Mouse (Mus musculus) heart, embryonic 14.5 days (tissue): ENCODE measurements around the gene Foxi1. TPM values are rescaled to one million over a fixed set of nuclear protein-coding genes. Genes with fewer than 3 reads are reported as not detected.

Experiments used
- ATAC-seq: fragments of 200-750 bp; cut with Nextera tagmentation; 2 replicates; pipeline ENCODE4 v1.8.0; 2017; ENCODE audit warnings: low read depth, moderate TSS enrichment; ENCODE audit not compliant: insufficient number of reproducible peaks, insufficient read depth, low FRiP score
- H3K27ac ChIP-seq, 2 experiments: fragments of 200-500 bp in 1 of 2; fragments of 300-500 bp in 1 of 2; sonication (generic) in 1 of 2; replicated peaks in 1 of 2; 2 replicates each; pipeline ENCODE4 v1.5.1; 2012 to 2014; ENCODE audit warnings: low read depth in 2 of 2, low read length in 2 of 2, control low read depth in 1 of 2, mild to moderate bottlenecking in 1 of 2, mixed read lengths in 1 of 2; ENCODE audit not compliant: control insufficient read depth in 1 of 2, insufficient read depth in 1 of 2
- H3K27me3 ChIP-seq: fragments of 300-500 bp; sonication (generic); 2 replicates; pipeline ENCODE4 v1.6.1; 2014; ENCODE audit warnings: mild to moderate bottlenecking, low read length, control low read depth; ENCODE audit not compliant: control insufficient read depth, insufficient read depth
- H3K36me3 ChIP-seq: fragments of 300-500 bp; sonication (generic); 2 replicates; pipeline ENCODE4 v1.6.1; 2014; ENCODE audit warnings: mild to moderate bottlenecking, control low read depth, low read length, mixed read lengths; ENCODE audit not compliant: control insufficient read depth, insufficient read depth
- H3K4me1 ChIP-seq, 2 experiments: fragments of 200-500 bp in 1 of 2; fragments of 300-500 bp in 1 of 2; sonication (generic) in 1 of 2; 2 replicates each; pipeline ENCODE4 v1.6.1; 2012 to 2014; ENCODE audit warnings: low read length in 2 of 2, control low read depth in 1 of 2, mixed read lengths in 1 of 2; ENCODE audit not compliant: control insufficient read depth in 2 of 2, insufficient read depth in 2 of 2
- H3K4me2 ChIP-seq: fragments of 300-500 bp; sonication (generic); 2 replicates; pipeline ENCODE4 v1.6.1; 2014; ENCODE audit warnings: mild to moderate bottlenecking, low read length
- H3K4me3 ChIP-seq, 2 experiments: fragments of 200-500 bp in 1 of 2; fragments of 300-500 bp in 1 of 2; sonication (generic) in 1 of 2; 2 replicates each; pipeline ENCODE4 v1.5.1; 2012 to 2014; ENCODE audit warnings: low read length in 2 of 2, mild to moderate bottlenecking in 2 of 2, control low read depth in 1 of 2, low read depth in 1 of 2, moderate library complexity in 1 of 2; ENCODE audit not compliant: control insufficient read depth in 1 of 2, insufficient read depth in 1 of 2
- H3K9ac ChIP-seq: fragments of 300-500 bp; sonication (generic); 2 replicates; pipeline ENCODE4 v1.6.1; 2014; ENCODE audit warnings: mild to moderate bottlenecking, low read length
- H3K9me3 ChIP-seq: fragments of 300-500 bp; sonication (generic); 2 replicates; pipeline ENCODE4 v1.6.1; 2016; ENCODE audit warnings: low read length, control low read depth; ENCODE audit not compliant: control insufficient read depth
- WGBS: fragments of 180-500 bp; shearing (Covaris S2); extraction: QIAGEN DNeasy Blood & Tissue Kit; methylation state at CpG from one replicate; pipeline ENCODE4 v1.1.7; 2014; 5-methylcytosine and 5-hydroxymethylcytosine counted together
- polyA plus RNA-seq: library from polyadenylated mRNA; unstranded; fragments of >200 nt; fragmentation: Nextera tagmentation; extraction: Ambion mirVana; gene quantifications from 2 replicates; pipeline ENCODE4 v1.2.1, GENCODE M21; 2014

The Foxi1 gene
- polyA plus RNA-seq: not detected in 2 replicates

- 75% methylated on average over 10 of the region's 10 CpGs for WGBS
Measured at GRCm38 (mm10) chr11:34207989-34208388, at the start of gene Foxi1. Gene Foxi1 (minus strand): TSS chr11:34208089.

GRCm38 (mm10) chr11:34242979-34243378 lies 35.1 kb upstream of the Foxi1 start:
- H3K4me3 ChIP-seq: no peak overlapping the region
- no peaks in the 10 kb centered on the region for H3K4me1 ChIP-seq
- H3K9me3 ChIP-seq: no peaks in the 10 kb centered on the region
- no peak overlapping the region for H3K9ac ChIP-seq
- no peak for ATAC-seq
- H3K36me3 ChIP-seq: no peaks in the 10 kb centered on the region
- H3K27ac ChIP-seq: no peak overlapping the region
- no peaks in the 10 kb centered on the region for H3K27me3 ChIP-seq
- 30% methylated on average over 6 of the region's 6 CpGs for WGBS
- H3K4me2 ChIP-seq: no peak overlapping the region

More at GRCm38 (mm10) chr11:34207989-34208388, at the start of gene Foxi1:
- Histone ChIP-seq H3K27me3 (no peaks in the 10 kb centered on the region), H3K9ac (no peak within 1 kb of the TSS), H3K4me1 (no peaks in the 10 kb centered on the region), H3K36me3 (no peaks in the 10 kb centered on the region), H3K4me3 (no peak within 1 kb of the TSS), H3K4me2 (no peak within 1 kb of the TSS), H3K27ac (no peak within 1 kb of the TSS), H3K9me3 (no peaks in the 10 kb centered on the region)
- ATAC-seq: no peak

- H3K4me2 ChIP-seq: no peak overlapping the region
- H3K4me1 ChIP-seq: no peaks in the 10 kb centered on the region
- no peak overlapping the region for H3K9ac ChIP-seq
- no peak overlapping the region for H3K27ac ChIP-seq
- 97% methylated on average over 1 of the region's 1 CpGs for WGBS
- no peaks in the 10 kb centered on the region for H3K27me3 ChIP-seq
- no peak overlapping the region for H3K4me3 ChIP-seq
- ATAC-seq: no peak
- no peaks in the 10 kb centered on the region for H3K9me3 ChIP-seq
- no peaks in the 10 kb centered on the region for H3K36me3 ChIP-seq
Measured at GRCm38 (mm10) chr11:34240252-34240651, 32.4 kb upstream of the Foxi1 start.

GRCm38 (mm10) chr11:34239691-34240090 lies 31.8 kb upstream of the Foxi1 start:
- Histone ChIP-seq H3K36me3 (no peaks in the 10 kb centered on the region), H3K27ac (no peak overlapping the region), H3K4me3 (no peak overlapping the region), H3K4me2 (no peak overlapping the region), H3K9me3 (no peaks in the 10 kb centered on the region), H3K27me3 (no peaks in the 10 kb centered on the region), H3K9ac (no peak overlapping the region), H3K4me1 (no peaks in the 10 kb centered on the region)
- ATAC-seq: no peak
- WGBS: 71% methylated on average over 2 of the region's 2 CpGs

GRCm38 (mm10) chr11:34236885-34237284 lies 29.0 kb upstream of the Foxi1 start:
- Histone ChIP-seq H3K4me2 (no peak overlapping the region), H3K27ac (no peak overlapping the region), H3K27me3 (0 out of 2 replicates have a peak, but pooled peaks cover 2% of the 10 kb centered on the region), H3K36me3 (no peaks in the 10 kb centered on the region), H3K9me3 (no peaks in the 10 kb centered on the region), H3K4me1 (no peaks in the 10 kb centered on the region), H3K9ac (no peak overlapping the region), H3K4me3 (no peak overlapping the region)
- no peak for ATAC-seq
- 85% methylated on average over 6 of the region's 6 CpGs for WGBS

GRCm38 (mm10) chr11:34236091-34236759 lies 28.3 kb upstream of the Foxi1 start:
- H3K9ac ChIP-seq: no peak overlapping the region
- H3K27ac ChIP-seq: no peak overlapping the region
- H3K4me1 ChIP-seq: no peaks in the 10 kb centered on the region
- H3K9me3 ChIP-seq: no peaks in the 10 kb centered on the region
- H3K27me3 ChIP-seq: 0 out of 2 replicates have a peak, but pooled peaks cover 2% of the 10 kb centered on the region
- no peak overlapping the region for H3K4me2 ChIP-seq
- 33% methylated on average over 5 of the region's 5 CpGs for WGBS
- H3K4me3 ChIP-seq: no peak overlapping the region
- no peak for ATAC-seq
- H3K36me3 ChIP-seq: no peaks in the 10 kb centered on the region

GRCm38 (mm10) chr11:34228758-34229364 lies 21.0 kb upstream of the Foxi1 start:
- H3K27me3 ChIP-seq: 0 out of 2 replicates have a peak, but pooled peaks cover 2% of the 10 kb centered on the region
- H3K36me3 ChIP-seq: no peaks in the 10 kb centered on the region
- no peak overlapping the region for H3K4me2 ChIP-seq
- no peak overlapping the region for H3K27ac ChIP-seq
- 43% methylated on average over 6 of the region's 6 CpGs for WGBS
- H3K9ac ChIP-seq: no peak overlapping the region
- no peak overlapping the region for H3K4me3 ChIP-seq
- no peaks in the 10 kb centered on the region for H3K4me1 ChIP-seq
- no peak for ATAC-seq
- no peaks in the 10 kb centered on the region for H3K9me3 ChIP-seq
